Mouse (Mus musculus) urinary bladder, postnatal 25 days (tissue): ENCODE results near the gene B4galt3.
A peak's percentile ranks its signal among the peaks of the same experiment; 100 is the strongest.
"Not testable (repeated sequence)": the region's sequence is repeated elsewhere in the genome, so short reads cannot be mapped to it uniquely, and the experiment has no call there.

Experiments
- DNase-seq: peaks from one replicate; pipeline ENCODE4 v3.0.0; 2022; ENCODE audit warnings: low spot score

Gene B4galt3

DNA sequence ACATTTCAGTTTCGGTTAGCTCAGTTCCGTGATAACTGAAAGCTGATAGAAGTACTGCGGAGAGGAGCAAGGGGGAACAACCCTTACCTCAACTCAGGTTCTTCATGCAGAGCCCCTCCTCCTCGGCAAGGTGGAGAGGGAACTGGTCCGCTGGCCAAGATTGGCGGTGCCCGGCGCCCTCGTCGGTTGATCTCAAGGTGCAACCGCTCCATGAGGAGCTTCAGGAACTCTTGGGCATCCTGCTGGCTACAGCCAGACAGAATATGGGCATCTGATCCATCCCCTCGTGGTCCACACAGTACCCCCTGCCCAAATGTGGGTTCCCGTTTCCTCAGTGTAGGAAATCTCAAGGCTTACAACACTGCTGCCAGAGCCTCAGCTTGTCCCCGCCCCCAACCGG lies 14.4 kb downstream of the B4galt3 start:
- no peak for DNase-seq

DNA sequence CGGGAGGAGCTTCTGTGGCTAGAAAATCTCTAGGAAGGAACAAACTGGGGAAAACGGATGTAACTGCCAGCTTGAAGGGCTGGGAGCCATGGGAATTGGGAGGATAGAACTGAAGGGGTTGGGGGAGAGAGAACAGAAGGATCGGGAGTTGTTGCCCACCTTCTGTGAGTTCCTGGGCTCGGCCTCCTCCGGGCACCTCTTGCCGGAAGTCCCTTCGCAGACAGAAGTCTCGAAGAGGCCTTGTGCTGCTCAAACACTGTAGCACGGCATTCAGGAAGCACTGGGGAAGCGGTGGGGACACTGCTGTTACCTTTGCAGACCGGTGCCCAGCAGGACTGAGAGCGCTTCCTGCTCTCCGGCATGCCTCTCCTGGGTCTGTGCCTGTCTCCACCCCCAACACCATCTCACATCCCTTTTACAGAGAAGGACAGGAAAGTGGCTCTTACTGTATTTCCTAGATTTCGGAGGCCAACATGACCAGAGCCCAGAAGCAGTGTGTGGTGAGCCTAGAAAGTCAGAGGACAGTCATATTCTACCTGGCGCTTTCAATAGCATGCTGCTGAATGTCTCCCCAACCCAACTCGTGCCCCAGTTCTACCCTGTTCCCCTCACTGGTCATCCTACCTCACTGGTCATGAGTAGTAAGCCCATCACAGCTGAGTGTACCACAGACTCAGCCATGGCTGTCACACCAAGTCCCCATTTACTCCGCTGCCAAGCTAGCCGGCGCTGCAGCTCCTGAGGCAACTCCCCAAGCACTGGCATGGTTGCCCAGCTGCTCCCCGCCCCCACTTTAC lies 15.2 kb downstream of the B4galt3 start:
- no peak for DNase-seq

DNA sequence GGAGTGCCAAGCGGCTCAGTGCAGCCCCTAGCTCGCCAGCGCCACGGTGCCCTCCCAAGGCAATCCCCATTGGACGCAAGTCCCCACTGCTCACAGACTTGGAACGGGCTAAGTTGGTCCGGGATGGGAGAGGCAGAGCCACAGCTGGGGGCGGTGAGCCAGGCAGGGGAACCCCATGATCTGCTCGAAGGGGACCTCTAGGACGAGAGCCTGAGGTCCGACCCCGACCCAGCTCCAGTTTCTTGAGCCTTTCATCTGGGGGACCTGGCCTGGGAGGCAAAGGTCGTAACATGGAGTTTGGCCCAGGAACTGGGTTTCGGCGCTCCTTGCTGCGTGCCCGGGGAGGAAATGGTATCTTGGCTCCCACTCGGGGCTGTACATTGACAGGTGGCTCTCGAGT lies 16.4 kb downstream of the B4galt3 start:
- DNase-seq, result no peak

DNA sequence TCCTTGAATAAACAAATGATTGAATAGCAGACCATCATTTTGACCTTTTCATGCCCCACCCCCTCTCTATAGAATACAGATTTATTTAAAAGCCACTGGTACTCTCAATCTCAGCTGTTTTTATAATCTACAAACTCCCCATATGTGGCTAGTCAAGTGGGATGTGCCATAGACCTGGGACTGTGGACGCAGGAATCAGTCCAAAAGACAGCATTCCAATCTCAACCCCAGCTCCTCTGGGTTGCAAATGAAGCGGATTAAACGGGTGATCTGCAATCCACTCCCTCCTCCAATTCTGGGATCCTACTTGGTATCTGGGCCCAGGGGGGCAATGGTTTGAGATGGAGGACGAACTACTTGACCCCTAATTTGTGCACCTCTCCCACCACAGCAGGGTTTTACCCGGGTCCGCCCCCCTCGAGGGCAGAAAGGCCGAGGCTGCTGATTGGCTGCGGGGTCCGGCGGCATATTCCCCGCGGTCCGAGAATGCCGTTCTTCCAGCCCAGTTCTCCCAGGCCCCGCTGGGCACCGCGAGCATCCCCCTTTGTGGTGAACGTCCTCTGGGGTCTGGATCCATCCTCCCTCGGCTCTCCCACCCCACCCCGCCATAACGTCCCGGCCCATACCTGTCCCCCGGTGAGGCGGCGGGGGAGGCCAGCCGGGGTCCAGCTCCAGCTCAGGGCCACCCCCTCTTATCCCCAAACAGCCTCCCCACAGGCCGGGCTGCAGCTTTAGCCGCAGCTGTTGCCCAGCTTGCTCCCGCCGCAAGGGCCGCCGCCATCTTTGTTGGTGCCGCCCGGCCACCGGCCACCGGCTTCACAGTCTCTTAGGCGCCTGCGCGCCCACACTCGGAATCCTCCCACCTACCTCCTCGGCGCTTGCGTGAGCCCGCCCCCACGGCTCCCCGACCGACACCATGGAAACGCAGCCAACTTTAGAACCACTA lies 17.3 kb downstream of the B4galt3 start, which contains the start of gene Usp21:
Gene Usp21, minus strand, starts transcription at position 856 of the 946 bp plus-strand sequence.
- DNase-seq, result peak; percentile 89

DNA sequence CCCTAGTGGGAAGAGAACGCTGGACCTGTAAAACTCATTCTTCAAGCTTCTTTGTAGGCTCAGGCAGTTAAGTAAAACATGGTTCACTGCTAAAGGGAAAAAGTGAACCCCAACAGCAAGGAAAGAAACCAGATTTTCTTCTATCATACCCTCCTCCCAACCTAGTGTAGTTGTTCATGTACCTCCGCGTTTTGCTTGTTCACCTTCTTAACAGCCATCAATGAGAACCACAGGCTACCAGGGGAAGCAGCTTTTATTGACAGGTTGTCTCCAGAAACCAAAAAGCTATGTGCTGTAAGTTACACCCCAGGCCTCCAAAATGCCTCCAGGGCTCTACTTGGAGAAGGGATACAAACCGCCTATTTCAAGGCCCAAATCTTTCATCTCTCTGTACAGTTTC lies 18.2 kb downstream of the B4galt3 start:
- no peak for DNase-seq

DNA sequence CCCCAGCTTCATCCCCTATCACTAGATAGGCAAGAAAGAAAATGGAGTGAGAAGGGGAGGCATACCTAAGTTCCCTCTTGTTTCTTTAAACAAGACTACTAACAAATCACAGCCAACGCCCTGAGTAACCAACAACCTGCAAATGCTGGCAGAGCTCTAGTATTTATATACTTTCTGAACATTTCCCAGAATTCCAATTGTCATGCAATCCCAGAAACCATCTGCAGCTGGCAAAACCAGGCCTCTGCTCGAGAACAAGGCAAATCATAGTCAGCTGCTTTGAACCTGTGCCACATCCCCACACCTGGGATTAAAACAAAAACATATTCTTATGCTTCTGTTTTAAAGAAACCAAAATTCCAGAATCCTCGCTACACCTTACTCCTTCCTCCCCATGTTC lies 23.2 kb downstream of the B4galt3 start:
- no peak for DNase-seq

DNA sequence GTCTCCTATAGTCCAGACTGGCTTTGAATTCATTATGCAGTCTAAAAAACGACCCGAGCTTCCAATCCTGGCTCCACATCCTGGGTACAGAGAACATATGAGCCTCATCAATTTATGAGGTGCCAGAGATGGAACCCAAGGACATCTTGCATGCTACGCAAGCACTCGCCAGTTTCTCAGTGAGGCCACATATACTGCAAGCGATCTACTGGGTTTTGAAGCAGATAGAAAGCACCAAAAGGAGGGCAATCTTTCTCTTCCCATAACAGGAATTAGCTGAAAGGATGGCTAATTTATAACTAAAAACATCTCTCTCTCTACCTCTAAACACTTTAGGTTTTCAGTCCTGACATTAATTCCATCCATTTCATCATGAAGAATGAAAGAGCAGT lies 23.8 kb downstream of the B4galt3 start:
- no peak for DNase-seq

DNA sequence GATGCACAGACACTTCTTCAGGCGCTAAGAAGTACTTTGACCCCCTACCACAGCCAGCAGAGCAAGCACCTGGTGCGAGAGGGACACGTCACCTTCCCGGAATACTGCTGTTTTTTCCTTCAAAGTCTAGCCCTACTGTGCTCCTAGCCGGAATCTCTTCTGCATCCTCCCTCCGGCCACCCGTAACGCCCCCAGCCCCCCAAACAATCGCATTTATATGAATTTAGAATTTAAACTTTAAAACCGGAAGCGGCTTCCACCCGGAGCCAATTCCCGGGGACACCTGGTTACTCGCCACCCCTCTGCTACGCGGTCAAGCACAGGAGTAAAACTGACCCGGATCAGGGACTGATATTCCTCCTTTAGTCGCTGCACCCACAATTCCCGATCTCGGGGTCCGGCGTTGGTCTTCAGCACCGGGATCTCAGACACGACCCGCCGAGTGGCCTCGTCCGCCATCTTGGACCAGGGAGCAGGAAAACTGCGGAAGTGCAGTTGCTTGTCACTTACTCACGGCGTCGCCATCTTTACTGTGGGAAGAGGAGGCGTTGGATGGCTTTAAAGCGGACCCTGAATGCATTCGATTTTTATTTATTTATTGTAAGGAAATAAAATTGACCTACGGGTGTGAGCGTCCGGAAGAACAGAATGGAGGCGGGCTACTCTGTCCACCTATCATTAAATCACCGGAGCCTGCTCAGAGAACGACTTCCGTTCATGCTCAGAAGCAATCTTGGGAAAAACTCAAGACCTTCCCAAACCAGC lies 24.4 kb downstream of the B4galt3 start, which contains the start of gene Ufc1:
Gene Ufc1, minus strand, starts transcription at position 727 of the 765 bp plus-strand sequence.
- DNase-seq, result peak; percentile 75

DNA sequence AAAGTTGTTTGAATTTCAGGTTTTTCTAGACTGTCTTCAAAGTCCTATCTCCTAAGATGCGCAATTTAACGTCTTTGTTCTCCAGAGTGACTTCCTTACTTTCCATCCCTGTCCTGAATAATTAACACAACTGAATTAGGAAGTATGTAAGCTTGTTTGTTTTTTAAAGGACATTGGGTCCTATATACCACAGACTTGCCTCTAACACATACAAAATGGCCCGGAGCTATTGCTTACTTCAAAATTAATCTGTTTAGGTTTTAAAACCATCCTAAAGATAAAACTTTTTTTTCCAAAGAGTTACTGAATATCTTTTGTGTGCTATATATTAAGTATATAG lies 24.9 kb downstream of the B4galt3 start:
- DNase-seq, result no peak

DNA sequence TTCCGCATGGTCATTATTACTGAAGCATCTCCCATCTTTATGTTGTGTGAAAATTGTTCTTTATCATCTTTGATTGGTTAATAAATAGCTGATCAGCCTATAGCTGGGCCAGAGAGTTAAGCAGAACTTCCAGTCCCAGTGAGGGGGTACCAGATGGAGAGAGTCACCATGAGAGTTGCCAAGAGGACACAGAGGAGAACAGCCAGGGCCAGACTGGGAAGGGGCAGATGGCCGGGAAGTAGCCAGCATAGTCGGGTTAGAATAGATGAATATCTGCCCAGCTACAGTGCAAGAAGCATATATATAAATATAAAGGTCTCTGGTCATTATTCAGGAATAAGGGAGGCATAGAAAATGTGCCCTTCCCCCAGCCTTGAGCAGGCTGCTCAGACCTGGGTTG lies 28.1 kb downstream of the B4galt3 start:
- no peak for DNase-seq

DNA sequence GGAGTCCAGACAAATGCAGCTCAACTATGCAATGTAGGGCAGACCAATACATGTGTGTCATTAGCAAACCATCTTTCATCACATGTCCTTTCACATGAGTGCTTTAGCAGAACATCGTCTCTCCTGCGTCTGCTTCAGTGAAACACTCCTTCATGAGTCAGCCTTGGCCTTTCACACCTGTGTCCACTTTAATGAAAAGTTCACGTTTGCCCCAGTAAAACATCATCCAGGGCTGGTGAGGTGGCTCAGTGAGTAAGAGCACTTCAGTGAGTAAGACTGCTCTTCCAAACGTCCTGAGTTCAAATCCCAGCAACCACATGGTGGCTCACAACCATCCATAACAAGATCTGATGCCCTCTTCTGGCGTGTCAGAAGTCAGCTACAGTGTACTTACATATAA lies 36.0 kb downstream of the B4galt3 start:
- not testable (repeated sequence) for DNase-seq

DNA sequence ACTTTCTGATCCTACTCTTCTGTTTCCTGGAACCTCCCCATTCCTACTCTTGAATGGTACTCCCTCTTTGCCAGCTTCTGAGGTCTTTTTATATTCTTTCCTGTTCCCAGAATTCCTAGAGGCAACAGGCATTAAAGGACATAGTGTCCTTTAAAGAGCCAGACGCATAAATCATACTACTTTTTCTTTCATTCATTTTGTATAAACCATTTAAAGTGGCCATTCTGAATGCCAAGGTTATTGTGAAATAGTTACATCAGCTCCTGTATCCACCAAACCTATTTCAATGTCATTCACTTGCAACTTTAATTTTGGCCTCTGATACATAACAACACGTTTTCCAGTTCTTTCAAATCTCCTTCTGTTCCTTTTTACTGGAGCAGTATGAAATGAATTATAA lies 39.2 kb downstream of the B4galt3 start:
- no peak for DNase-seq

DNA sequence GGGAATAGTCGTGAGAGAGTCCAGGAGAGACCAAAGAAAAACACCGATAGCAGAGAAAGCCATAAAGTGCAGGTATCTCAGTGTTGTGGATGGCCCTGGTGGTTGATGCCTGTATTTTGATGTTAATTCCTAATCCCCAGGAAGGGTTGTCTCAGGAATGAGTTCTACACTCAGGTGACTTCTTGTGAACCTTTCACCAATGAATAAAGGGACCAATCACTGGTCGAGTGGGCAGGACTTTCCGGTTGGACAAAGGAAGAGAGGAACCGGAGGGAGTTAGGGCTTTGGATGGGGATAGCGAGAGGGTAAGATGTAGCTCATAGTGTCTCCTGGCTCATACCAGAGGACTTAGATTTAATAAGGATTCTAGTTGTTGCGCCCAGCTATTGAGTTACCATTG lies 49.6 kb downstream of the B4galt3 start:
- DNase-seq, result no peak

DNA sequence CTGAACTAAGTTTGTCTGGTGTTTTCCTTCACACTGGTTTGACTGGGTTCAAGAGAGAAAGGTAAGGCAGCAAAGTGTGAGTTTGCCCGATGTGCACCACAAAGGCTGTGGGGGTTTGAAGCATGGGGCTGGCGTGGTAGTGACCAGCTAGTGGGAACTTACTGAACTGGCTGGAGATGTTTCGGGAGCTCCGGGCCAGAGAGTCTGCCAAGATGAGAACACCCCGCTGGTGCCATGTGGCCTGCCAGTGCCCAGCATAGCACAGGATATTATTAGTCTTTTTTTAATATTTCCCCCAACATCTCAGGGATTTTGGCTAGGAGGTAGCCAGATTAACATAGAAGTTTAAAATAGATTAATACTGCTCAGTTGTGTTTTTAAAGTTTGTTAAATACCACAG lies 50.0 kb downstream of the B4galt3 start:
- DNase-seq, result no peak

DNA sequence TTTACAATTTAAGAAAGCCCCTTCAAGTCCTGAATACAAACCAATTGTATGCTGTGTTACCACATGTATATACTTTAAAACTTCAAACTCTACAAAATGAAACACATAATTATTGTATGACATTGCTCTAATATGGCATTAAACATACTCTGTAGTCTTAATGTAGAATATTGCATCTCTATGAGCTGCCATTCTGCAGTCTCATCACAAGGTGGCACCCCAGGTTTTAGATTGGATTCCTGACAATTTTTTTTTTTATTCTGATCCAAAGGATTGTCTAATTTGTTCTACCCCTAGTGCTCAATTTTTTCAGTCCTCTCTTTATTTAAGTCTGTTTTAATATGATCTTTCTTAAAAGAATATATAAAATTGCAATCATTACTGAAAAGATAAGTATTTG lies 51.3 kb downstream of the B4galt3 start:
- DNase-seq, result no peak

DNA sequence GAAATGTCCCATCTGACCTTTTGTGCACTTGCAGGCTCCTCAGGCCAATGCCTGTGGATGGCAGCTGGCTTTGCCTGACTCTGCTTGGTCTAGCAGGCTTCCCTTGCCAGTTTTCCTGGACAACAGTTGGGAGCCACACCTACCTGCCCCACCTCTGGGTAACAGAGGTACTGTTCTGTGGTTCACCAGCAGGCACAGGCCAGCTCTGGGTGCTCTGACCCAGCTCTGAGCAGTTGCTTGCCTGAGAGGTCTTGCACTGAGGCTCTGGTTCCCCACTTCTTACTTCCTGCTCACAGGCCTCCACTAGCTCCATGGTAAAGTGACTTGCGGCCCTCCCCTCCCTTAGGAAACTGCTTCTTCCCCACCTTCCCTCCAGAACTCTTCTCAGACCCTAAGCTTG lies 51.9 kb downstream of the B4galt3 start:
- no peak for DNase-seq

DNA sequence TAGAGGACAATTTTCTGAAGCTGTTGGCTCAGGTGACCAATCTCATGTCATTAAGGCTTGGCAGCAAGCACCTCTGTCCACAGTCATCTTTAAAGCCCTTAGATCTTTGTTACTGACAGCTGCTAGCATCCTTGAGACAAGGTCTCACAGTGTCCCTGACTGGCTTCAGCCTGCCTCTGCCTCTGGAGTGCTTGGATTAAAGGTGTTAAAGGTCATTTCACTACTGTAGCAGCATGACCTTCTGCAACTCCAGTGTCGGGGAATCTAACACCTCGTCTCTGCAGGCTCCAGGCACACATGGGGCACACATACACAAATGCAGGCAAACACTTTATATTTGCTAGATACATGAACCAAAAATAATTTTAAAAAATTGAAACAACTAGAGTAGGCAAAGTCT lies 55.4 kb downstream of the B4galt3 start:
- no peak for DNase-seq
